Mouse (Mus musculus) ovary, postnatal 14 days (tissue): Measurements from ENCODE around the gene Nabp2.

Experiments
- DNase-seq: peaks from one replicate; pipeline ENCODE4 v3.0.0; 2022; ENCODE audit warnings: low spot score

The Nabp2 gene

GRCm38 (mm10) chr10:128385902-128386301 is 25.4 kb downstream of the Nabp2 start:
- no peak for DNase-seq

GRCm38 (mm10) chr10:128382482-128382881 is 28.8 kb downstream of the Nabp2 start:
- no peak for DNase-seq

- no peak for DNase-seq
Measured at GRCm38 (mm10) chr10:128380565-128380964, 30.7 kb downstream of the Nabp2 start.

DNA sequence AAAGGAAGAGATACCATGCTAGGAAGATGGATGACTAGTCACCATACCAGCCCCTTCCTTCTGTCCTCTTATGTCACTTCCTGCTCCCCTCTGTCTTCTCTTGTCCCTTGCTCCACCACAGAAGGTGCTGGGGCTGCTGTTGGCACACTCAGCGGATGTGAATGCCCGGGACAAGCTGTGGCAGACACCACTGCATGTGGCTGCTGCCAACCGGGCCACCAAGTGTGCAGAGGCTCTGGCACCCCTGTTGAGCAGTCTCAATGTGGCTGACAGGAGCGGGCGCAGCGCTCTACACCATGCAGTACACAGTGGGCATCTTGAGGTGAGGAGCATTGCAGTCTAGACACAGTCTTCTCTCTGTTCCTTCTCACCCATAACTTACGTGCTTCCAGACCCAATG is 32.0 kb downstream of the Nabp2 start:
- DNase-seq = no peak

DNA sequence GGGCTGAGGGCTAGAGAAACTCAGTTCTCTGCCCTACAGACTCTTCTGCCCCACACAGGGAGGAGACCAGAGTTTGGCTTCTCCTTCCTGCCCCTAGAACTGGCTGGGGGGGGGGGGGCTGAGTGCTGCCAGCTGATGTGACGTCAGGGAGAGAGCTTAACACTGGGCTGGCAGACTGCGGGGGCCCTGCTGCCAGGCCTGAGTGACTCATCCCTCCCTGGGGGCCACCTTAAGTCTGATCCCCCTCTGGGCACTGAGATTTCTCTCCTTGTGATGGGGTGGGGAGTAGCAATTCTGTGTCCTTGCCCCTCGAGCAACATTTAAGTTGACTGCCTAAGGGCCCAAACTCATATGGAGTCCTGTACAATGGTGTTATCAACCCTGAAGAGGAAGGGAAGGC is 32.8 kb downstream of the Nabp2 start:
- DNase-seq = no peak

DNA sequence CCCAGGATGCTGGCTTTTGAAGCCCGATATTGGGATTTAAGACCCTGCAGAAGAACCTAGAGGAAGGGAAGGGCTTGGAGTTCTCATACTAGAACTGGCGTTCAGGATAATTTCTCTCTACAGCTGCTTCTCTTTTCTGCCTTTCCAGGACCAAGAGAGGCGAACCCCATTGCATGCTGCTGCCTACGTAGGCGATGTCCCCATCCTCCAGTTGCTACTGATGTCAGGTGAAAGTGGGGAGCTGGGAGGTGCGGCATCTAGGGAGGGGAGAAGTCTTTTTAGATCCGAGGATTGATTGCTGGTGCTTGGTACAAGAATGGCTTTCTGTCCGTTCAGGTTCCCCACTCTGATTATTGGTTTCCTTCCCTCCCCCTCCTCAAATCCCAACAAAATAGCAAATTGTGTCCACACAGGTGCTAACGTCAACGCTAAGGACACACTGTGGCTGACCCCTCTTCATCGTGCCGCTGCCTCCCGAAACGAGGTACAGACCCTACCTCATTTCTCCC is 33.3 kb downstream of the Nabp2 start:
- DNase-seq = no peak

DNA sequence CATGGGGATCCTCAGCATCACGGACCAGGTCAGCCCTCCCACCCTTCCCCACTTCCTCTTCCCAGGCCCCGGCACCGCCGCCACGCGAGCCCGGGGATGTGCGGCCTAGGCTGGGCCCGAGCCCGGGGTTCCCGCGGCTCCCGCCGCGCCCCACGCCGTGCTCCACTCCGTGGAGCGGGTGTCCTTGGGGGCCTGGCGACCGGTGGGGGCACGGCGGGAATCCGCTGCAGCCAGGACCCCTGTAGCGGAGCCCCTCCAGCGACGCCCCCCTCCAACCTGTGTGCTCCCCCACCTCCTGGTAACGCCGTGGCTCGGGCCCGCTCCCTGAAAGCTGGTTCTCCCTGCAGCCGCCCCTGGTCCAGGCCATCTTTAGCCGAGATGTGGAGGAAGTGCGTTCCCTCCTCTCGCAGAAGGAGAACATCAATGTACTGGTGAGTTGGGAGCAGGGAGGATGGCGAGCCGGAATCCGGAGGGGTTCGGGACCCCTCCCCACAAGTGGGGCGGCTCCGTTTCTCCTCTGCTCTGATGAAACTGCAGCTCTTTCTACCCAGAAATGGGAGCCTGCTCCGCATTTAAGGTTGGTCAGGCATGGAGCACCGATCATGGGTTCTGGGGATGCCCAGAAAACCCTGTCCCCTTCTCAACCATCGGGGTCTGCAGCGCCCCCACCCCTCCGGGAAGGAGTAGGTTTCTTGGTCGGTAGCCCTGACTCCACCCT is 33.9 kb downstream of the Nabp2 start:
- peak; percentile 35 for DNase-seq

GRCm38 (mm10) chr10:128376455-128377211 is 34.7 kb downstream of the Nabp2 start, which contains the start of gene Ankrd52:
TSS of gene Ankrd52 (plus strand) at chr10:128377115.
- DNase-seq = peak; percentile 86

GRCm38 (mm10) chr10:128376099-128376454 is 35.2 kb downstream of the Nabp2 start:
- no peak for DNase-seq

GRCm38 (mm10) chr10:128374393-128374792 is 36.9 kb downstream of the Nabp2 start:
- DNase-seq = no peak

- DNase-seq = no peak
Measured at GRCm38 (mm10) chr10:128372989-128373748, 38.1 kb downstream of the Nabp2 start.

DNA sequence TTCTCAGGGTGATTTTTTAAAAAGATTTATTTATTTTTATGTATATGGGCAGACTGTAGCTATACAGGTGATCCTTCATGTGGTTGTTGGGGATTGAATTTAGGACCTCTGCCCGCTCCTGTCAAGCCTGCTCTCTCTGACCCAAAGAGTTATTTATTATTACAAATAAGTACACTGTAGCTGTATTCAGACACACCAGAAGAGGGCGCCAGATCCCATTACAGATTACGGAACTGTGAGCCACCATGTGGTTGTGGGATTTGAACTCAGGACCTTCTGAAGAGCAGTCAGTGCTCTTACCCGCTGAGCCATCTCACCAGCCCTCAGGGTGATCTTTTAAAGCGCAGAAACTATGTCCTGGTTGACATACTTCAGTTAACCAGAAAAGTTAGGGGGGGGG is 39.1 kb downstream of the Nabp2 start:
- DNase-seq = no peak

GRCm38 (mm10) chr10:128370601-128371000 is 40.7 kb downstream of the Nabp2 start:
- DNase-seq = no peak

GRCm38 (mm10) chr10:128370021-128370420 is 41.3 kb downstream of the Nabp2 start:
- no peak for DNase-seq

- no peak for DNase-seq
Measured at GRCm38 (mm10) chr10:128369599-128369998, 41.7 kb downstream of the Nabp2 start.

- no peak for DNase-seq
Measured at GRCm38 (mm10) chr10:128369218-128369543, 42.1 kb downstream of the Nabp2 start.

DNA sequence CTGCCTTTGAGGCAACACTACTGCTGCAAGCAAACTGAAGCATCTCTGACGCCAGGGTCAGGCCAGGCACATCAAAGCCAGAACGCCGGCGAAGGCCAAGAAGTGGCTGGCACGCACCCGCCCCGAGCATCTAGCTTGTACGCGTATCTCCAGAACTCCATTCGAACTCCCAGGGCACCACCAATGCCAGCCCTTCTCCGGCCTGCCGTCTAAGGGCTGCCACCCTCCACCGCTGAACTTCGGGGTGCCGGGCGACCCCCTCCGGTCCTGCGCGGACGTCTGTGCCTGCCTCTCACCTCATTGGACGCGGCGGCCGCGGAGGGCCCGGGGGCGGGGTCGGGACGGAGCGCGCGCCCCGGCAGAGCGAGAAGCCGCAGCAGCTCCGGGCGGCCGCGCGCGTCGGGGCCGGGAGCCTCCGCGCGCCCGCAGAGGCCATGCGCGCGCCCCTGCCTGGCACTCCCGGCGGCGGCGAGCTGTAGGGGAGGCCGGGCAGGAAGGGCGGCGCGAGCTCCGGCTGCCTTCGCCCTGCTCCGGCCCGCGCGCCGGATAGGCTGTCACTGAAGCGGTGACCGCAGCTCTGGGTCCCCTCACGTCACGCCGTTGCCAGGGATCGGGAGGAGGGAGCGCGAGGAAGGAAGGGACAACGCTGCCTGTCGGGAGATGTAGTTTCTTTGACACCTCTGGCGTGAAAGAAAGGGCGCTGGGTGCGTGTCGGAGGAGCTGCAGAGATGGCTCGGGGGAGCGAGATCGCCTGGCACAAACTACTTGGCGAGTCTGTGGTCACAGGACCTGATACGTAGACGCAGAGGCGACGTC is 42.7 kb downstream of the Nabp2 start, which contains the start of gene Coq10a:
TSS of gene Coq10a (minus strand) at position 596 of the 816 bp plus-strand sequence.
- peak; percentile 75 for DNase-seq

DNA sequence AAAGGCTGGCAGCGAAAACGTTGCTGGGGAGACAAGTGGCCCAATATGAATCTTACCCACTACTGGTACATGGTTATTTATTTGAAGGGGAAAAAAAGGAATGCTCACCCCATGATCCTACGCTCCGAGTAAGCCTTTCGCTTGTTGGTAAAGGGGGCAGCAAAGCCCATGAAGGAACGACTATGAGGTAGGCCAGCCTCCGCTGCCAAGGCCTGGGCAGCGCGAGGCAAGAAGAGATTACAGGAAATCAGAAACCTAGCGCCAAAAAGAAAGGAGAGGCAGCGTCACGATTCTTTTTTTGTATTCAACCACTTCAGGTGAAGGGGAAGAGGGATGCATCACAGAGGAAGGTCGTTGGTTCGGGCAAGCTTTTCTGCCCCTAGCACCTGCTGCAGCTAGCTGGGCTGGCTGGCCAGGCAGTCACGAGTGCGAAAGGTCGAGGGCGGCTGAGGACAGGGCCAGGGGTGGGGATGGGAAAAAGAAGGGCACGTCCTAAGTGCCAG is 43.3 kb downstream of the Nabp2 start:
- no peak for DNase-seq

- no peak for DNase-seq
Measured at GRCm38 (mm10) chr10:128362568-128362967, 48.7 kb downstream of the Nabp2 start.

GRCm38 (mm10) chr10:128361836-128362235 is 49.5 kb downstream of the Nabp2 start:
- DNase-seq = no peak

DNA sequence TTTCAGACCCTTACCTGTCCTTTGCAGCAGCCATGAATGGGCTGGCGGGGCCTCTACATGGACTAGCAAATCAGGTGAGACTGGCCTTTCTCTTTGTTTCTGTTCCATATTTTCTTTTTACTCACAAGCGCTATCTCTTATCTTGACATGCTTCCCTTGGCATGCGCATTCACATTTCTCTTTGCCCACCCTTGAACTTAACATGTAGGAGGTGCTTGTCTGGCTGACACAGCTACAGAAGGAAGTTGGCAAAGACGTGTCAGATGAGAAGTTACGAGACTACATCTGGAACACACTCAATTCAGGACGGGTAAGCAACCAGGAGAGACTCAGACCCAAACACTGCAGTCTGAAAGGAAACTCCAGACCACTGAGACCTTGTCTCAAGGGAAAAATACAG is 52.1 kb downstream of the Nabp2 start:
- DNase-seq = no peak

GRCm38 (mm10) chr10:128358796-128359195 is 52.5 kb downstream of the Nabp2 start:
- no peak for DNase-seq
